Mouse (Mus musculus): Measurements from ENCODE around the gene Lrrc59. TPM values are rescaled to one million over a fixed set of nuclear protein-coding genes. Genes with fewer than 3 reads are reported as not detected.

Lrrc59 gene
- polyA plus RNA-seq (2017; shearing (Covaris generic)): 60.2 TPM

DNA sequence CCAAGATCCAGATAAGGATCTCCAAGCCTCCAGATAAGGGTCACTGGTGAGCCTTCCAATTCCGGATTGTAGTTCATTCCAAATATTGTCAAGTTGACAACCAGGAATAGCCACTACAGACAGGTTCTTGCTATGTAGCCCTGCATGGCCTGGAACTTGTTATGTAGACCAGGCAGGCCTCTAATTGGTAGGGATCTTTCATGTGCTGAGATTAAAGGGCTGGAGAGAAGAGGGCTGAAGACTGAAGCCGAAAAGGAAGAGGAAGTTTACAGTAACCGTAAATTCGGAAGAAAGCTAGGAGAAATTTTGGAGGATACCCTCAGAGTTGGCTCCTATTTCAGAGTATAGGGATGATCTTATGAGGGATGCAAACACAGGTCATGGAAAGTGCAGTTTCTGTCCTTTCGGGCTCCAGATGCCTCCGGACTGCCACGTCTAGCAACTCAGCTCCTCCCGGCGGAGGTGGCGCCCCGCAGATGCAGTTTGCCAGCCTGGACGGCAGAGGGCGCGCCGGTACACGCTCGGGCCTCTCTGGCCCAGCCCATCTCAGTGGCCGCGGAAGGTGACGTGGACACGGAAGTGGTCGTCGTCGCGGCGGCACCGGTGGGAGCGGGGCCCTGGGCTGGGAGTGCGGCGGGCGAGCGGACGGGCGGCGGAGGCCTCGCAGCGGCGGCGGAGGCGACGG, at the start of gene Lrrc59:
Gene Lrrc59, plus strand, starts transcription at position 569 of the 685 bp plus-strand sequence.

DNA sequence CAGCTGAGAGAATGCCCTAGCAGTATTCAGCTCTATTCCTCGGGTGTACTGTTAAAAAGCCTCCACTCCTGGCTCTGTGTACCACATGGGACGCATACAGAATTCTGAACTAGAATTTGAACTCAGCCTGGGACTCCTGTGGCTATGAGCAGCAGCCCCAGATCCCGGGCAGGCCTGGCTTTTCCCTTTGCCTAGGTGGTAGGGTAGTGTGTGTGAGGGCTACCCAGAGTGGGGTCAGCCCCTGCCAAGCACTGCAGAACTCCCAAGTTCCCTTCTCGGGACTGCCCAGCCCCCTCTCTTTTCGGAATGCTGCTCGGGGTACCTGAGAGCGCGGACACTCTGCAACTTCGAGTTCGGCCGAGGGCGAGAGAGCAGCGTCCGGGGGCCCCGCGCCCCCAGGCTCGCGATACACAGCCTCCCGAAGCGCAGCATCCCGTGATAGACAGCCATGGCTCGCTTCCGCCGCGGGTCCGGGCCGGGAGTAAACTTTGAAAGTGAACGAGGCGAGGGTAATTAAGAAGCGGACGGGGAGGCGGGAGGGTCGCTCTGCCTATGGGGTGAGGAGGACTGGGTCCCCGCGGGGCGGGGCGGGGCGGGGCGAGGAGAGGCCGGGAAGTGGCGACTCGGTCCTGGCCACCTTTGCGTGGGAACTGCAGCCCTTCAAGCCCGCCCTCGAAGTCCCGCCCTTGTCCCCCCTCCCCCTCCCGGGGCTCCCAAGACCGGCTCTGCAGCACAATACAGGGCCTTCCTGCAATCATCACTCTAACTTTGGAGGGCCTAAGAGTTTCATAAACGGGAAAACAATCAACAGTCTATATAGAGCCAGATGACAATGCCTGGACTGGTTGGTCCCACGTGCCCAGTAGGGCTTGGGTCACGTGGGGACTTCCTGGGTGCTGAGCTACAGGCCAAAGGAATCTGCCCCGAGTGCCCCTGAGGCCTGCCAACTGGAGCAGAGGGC, 28.0 kb upstream of the Lrrc59 start, which contains the start of gene Acsf2:
Gene Acsf2, minus strand, starts transcription at position 551 of the 961 bp plus-strand sequence.

DNA sequence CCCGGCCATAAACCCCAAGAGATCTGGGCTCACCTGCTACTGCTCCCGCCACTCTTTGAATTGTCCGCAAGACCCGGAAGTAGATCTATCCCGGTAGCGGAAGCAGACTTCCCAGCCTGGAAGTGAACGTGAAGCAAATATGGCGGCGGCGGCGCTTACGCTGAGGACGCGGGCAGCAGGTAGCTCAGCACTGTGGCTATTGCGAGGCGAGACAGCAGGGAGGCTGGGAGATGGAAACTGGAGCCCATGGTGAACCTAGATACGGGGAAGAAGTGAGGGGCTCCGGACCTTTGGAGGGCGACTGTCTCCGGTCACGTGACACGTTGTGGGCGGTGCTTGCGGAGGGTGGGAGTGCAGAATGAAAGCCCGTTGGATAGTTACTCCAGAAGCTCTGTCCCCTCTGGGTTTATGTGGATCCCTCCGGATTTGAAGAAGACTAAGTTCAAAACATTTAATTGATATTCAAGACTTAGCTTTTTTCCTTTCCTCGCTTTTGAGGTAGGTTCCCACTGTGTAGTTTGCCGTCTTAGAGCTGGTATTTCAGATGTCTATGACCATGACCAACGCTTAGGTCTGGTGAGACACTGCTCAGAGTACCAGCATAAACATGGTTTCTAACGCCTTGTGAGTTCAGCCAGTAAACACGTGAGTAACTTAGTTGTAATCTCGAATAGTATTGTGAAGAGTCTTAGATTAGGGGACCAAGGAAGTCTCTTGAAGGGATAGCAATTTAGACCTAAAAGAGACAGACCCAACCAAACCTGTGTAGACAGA, 24.3 kb downstream of the Lrrc59 start, which contains the start of the genes Mrpl27 and Eme1:
Gene Mrpl27, plus strand, starts transcription at position 105 of the 774 bp plus-strand sequence.
Gene Eme1, minus strand, starts transcription at position 302 of the 774 bp plus-strand sequence.

DNA sequence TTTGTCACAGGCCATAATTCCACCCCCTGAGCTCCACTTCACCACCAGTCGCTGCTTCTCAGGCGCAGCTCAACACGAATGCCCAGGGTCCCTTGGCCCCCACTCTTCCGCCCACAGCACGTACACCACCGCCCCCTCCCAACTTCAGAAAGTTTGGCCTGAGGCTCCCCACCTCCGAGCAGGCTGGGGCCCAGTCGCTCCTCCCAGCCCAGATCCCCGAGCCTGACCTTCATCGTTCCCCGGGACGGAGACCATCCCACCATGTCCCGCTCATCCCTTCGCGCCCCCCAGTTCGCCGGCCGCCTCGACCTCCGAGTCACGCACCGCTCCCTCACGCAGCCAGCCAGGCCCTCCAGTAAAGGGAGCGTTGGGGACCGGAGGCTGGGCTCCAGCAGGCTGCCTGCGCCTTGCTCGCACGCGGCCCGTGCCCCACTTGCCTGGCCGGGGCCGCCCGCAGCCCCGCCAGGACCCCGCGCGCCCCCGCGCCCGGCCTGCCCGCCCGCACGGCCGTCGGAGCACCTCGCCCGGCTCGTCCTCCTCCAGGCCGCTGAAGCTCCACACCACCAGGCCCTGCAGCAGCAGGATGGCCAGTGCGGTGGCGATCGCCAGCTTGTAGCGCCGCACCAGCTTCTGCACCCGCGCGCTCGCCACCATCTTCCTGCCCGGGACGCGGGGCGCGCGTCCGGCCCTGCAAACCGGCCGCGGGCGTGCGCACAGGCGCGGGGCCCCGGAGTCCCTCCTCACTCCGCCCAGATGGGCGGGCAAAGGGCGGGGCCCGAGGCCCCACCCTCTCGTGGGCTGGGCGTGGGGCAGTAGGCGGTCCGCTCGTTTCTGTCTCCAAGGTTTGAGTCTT, 47.4 kb downstream of the Lrrc59 start, which contains the start of gene Xylt2:
Gene Xylt2, minus strand, starts transcription at position 762 of the 853 bp plus-strand sequence.

Other genes starting within 250 kb of the Lrrc59 start
- gene Abcc3, start 236.8 kb upstream of the Lrrc59 start, polyA plus RNA-seq (2017; shearing (Covaris generic)): 2.6 TPM
- not detected for gene Cacna1g, start 155.6 kb upstream of the Lrrc59 start, polyA plus RNA-seq (2017; shearing (Covaris generic))
- gene Spata20, start 143.6 kb upstream of the Lrrc59 start, polyA plus RNA-seq (2017; shearing (Covaris generic)): not detected
- not detected for gene Epn3, start 129.8 kb upstream of the Lrrc59 start, polyA plus RNA-seq (2017; shearing (Covaris generic))
- gene Mycbpap, start 108.0 kb upstream of the Lrrc59 start, polyA plus RNA-seq (2017; shearing (Covaris generic)): not detected
- gene Rsad1, start 80.5 kb upstream of the Lrrc59 start, polyA plus RNA-seq (2017; shearing (Covaris generic)): 4.3 TPM
- 0.20 TPM for gene Chad, start 64.7 kb upstream of the Lrrc59 start, polyA plus RNA-seq (2017; shearing (Covaris generic))
- gene Acsf2, start 27.9 kb upstream of the Lrrc59 start, polyA plus RNA-seq (2017; shearing (Covaris generic)): 6.1 TPM
- 59.5 TPM for gene Mrpl27, start 24.0 kb downstream of the Lrrc59 start, polyA plus RNA-seq (2017; shearing (Covaris generic))
- gene Eme1, start 24.2 kb downstream of the Lrrc59 start, polyA plus RNA-seq (2017; shearing (Covaris generic)): 1.7 TPM
- gene Xylt2, start 47.7 kb downstream of the Lrrc59 start, polyA plus RNA-seq (2017; shearing (Covaris generic)): 44.2 TPM
- gene Gm11541, start 74.7 kb downstream of the Lrrc59 start, polyA plus RNA-seq (2017; shearing (Covaris generic)): not detected
- 0.23 TPM for gene Cdc34b, start 112.0 kb downstream of the Lrrc59 start, polyA plus RNA-seq (2017; shearing (Covaris generic))
- gene Tmem92, start 152.9 kb downstream of the Lrrc59 start, polyA plus RNA-seq (2017; shearing (Covaris generic)): 0.08 TPM

All from CD4-positive, CD25-positive, alpha-beta regulatory T cell (primary cell).